Mouse (Mus musculus) intestine, postnatal 0 days (tissue): ENCODE data around the gene Eef1a2. TPM values are rescaled to one million over a fixed set of nuclear protein-coding genes. Genes with fewer than 3 reads are reported as not detected.

ENCODE experiments used
- ATAC-seq: fragments of 200-750 bp; cut with Nextera tagmentation; 2 replicates; pipeline ENCODE4 v1.8.0; 2017; ENCODE audit warnings: mild to moderate bottlenecking, moderate TSS enrichment, moderate library complexity
- H3K27ac ChIP-seq: fragments of 300-500 bp; sonication (generic); 2 replicates; pipeline ENCODE4 v1.5.1; 2014; ENCODE audit warnings: mild to moderate bottlenecking, low read depth, low read length, moderate library complexity
- H3K27me3 ChIP-seq: fragments of 300-500 bp; sonication (generic); replicated peaks from 2 replicates; pipeline ENCODE4 v1.6.1; 2014; ENCODE audit warnings: low read length, mixed read lengths; ENCODE audit not compliant: control insufficient read depth, insufficient read depth
- H3K36me3 ChIP-seq: fragments of 300-500 bp; sonication (generic); 2 replicates; pipeline ENCODE4 v1.6.1; 2014; ENCODE audit warnings: mild to moderate bottlenecking, moderate library complexity; ENCODE audit not compliant: control insufficient read depth, insufficient read depth
- H3K4me1 ChIP-seq: fragments of 300-500 bp; sonication (generic); replicated peaks from 2 replicates; pipeline ENCODE4 v1.6.1; 2014; ENCODE audit warnings: antibody characterized with exemption, low read length, mixed read lengths; ENCODE audit not compliant: control insufficient read depth, insufficient read depth
- H3K4me2 ChIP-seq: fragments of 300-500 bp; sonication (generic); replicated peaks from 2 replicates; pipeline ENCODE4 v1.6.1; 2014; ENCODE audit warnings: low read depth, mild to moderate bottlenecking, moderate library complexity
- H3K4me3 ChIP-seq: fragments of 300-500 bp; sonication (generic); 2 replicates; pipeline ENCODE4 v1.5.1; 2014; ENCODE audit warnings: low read depth, low read length
- H3K9ac ChIP-seq: fragments of 300-500 bp; sonication (generic); 2 replicates; pipeline ENCODE4 v1.6.1; 2014; ENCODE audit warnings: mild to moderate bottlenecking, low read depth, low read length
- H3K9me3 ChIP-seq: fragments of 300-500 bp; sonication (generic); 2 replicates; pipeline ENCODE4 v1.6.1; 2016; ENCODE audit warnings: mixed run types; ENCODE audit not compliant: control insufficient read depth
- CTCF ChIP-seq: sonication (generic); IDR thresholded peaks from 2 replicates; pipeline ENCODE4 v1.5.1; 2016; ENCODE audit warnings: low read depth, mild to moderate bottlenecking, control low read depth, antibody characterized with exemption, moderate library complexity
- WGBS: fragments of 180-500 bp; shearing (Covaris S2); extraction: QIAGEN DNeasy Blood & Tissue Kit; methylation state at CpG from one replicate; pipeline ENCODE4 v1.1.7; 2014; 5-methylcytosine and 5-hydroxymethylcytosine counted together
- polyA plus RNA-seq: library from polyadenylated mRNA; unstranded; fragments of >200 nt; fragmentation: Nextera tagmentation; extraction: Ambion mirVana; gene quantifications from 2 replicates; pipeline ENCODE4 v1.2.1, GENCODE M21; 2015

Eef1a2 gene
- polyA plus RNA-seq, 1 experiment from 2014 or later = 0.38 TPM

DNA sequence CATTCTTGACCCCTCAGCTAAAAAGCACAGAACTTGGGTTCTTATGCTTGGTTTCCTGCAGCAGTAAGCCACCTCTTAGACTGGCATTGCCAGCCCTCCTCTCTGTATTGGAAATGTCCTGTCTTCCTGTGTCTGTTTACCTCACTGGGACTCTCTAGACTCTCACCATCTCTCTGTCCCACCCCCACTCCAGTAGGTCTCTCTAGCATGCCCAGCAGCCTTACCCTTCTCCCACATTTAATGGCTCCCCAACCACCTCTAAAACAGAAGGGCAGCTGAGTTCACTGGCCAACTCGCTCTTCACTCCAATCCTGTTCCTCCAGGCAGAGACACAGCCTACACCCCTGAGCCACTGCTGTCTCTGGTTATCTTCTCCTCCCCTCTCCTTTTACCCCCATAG is 55.2 kb downstream of the Eef1a2 start:
- no peak overlapping the region for H3K27ac ChIP-seq
- H3K4me2 ChIP-seq = no peak overlapping the region
- H3K4me3 ChIP-seq = no peak overlapping the region
- H3K9me3 ChIP-seq = no peaks in the 10 kb centered on the region
- 67% methylated on average over 1 of the region's 1 CpGs for WGBS
- no peak for ATAC-seq
- H3K4me1 ChIP-seq = 0 out of 2 replicates have a peak, but pooled peaks cover 3% of the 10 kb centered on the region
- no peak for TF ChIP-seq CTCF
- 0 out of 2 replicates have a peak, but pooled peaks cover 3% of the 10 kb centered on the region for H3K27me3 ChIP-seq
- no peak overlapping the region for H3K9ac ChIP-seq
- no peaks in the 10 kb centered on the region for H3K36me3 ChIP-seq

DNA sequence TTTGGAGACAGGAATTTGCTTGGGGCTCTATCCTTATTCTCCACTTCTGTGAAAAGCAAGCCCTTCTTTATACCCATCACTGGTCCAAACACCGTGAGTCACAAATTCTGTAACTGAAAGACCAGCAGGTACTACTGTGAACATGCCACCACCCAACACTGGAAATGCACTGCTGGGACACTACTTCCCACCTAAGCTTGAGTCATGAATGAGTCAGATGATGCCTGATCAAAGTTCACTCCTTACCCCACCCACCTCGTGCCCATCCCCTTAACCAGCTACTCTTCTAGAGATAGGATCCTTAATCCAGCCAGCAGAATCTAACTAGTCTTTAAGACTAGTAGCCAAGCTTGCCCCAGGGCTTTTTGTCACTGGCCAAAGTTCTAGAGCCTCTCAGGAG is 56.7 kb downstream of the Eef1a2 start:
- Histone ChIP-seq H3K36me3 (no peaks in the 10 kb centered on the region), H3K9me3 (no peaks in the 10 kb centered on the region), H3K27ac (no peak overlapping the region), H3K4me3 (no peak overlapping the region), H3K27me3 (0 out of 2 replicates have a peak, but pooled peaks cover 3% of the 10 kb centered on the region), H3K9ac (no peak overlapping the region), H3K4me1 (0 out of 2 replicates have a peak, but pooled peaks cover 3% of the 10 kb centered on the region), H3K4me2 (no peak overlapping the region)
- peak; percentile 80 for ATAC-seq
- TF ChIP-seq CTCF = no peak
- 46% methylated on average over 2 of the region's 2 CpGs for WGBS

Other genes starting within 250 kb of the Eef1a2 start
- gene Ythdf1, start 236.1 kb downstream of the Eef1a2 start, polyA plus RNA-seq = 24.2 and 26.8 TPM in 2 replicates
- gene Birc7, start 228.0 kb downstream of the Eef1a2 start, polyA plus RNA-seq = not detected in 2 replicates
- gene Nkain4, start 202.3 kb downstream of the Eef1a2 start, polyA plus RNA-seq = 22.9 and 25.9 TPM in 2 replicates
- 44.0 and 51.9 TPM in 2 replicates for gene Arfgap1, start 189.8 kb downstream of the Eef1a2 start, polyA plus RNA-seq
- 0.43 and 0.80 TPM in 2 replicates for gene Col20a1, start 170.5 kb downstream of the Eef1a2 start, polyA plus RNA-seq
- 0.30 and 0.33 TPM in 2 replicates for gene Chrna4, start 113.5 kb downstream of the Eef1a2 start, polyA plus RNA-seq
- gene Kcnq2, start 21.7 kb downstream of the Eef1a2 start, polyA plus RNA-seq = 0.51 and 0.72 TPM in 2 replicates
- gene Ppdpf, start 30.2 kb upstream of the Eef1a2 start, polyA plus RNA-seq = 197 TPM in 2 replicates
- gene Ptk6, start 45.8 kb upstream of the Eef1a2 start, polyA plus RNA-seq = 1.9 and 2.4 TPM in 2 replicates
- gene Srms, start 56.2 kb upstream of the Eef1a2 start, polyA plus RNA-seq = 0.17 and 0.20 TPM in 2 replicates
- 0.13 TPM in 1 of 2 replicates, not detected in the other for gene Fndc11, start 63.0 kb upstream of the Eef1a2 start, polyA plus RNA-seq
- 5.7 and 6.9 TPM in 2 replicates for gene Helz2, start 85.0 kb upstream of the Eef1a2 start, polyA plus RNA-seq
- gene Gmeb2, start 131.0 kb upstream of the Eef1a2 start, polyA plus RNA-seq = 5.4 and 5.8 TPM in 2 replicates
- 28.9 and 32.3 TPM in 2 replicates for gene Stmn3, start 157.5 kb upstream of the Eef1a2 start, polyA plus RNA-seq
- 10.0 and 10.5 TPM in 2 replicates for gene Rtel1, start 162.7 kb upstream of the Eef1a2 start, polyA plus RNA-seq
- gene Zgpat, start 207.9 kb upstream of the Eef1a2 start, polyA plus RNA-seq = 23.8 and 25.7 TPM in 2 replicates
- gene Arfrp1, start 208.4 kb upstream of the Eef1a2 start, polyA plus RNA-seq = 32.1 TPM in 2 replicates
- 6.7 and 8.6 TPM in 2 replicates for gene Lime1, start 223.1 kb upstream of the Eef1a2 start, polyA plus RNA-seq